Mouse (Mus musculus) A20 (cell line): ENCODE data around the gene Cyth1.

Experiments used
- DNase-seq: peaks from one replicate; pipeline ENCODE4 v3.0.0-alpha.2; 2011; ENCODE audit warnings: low read depth, low spot score

Gene Cyth1

GRCm38 (mm10) chr11:118200834-118201830, 47.3 kb downstream of the Cyth1 start:
- no peak for DNase-seq

- no peak for DNase-seq
Observed at GRCm38 (mm10) chr11:118198296-118198600, 50.1 kb downstream of the Cyth1 start.

GRCm38 (mm10) chr11:118197508-118198295, 50.7 kb downstream of the Cyth1 start:
- no peak for DNase-seq

GRCm38 (mm10) chr11:118196824-118197388, 51.5 kb downstream of the Cyth1 start:
- no peak for DNase-seq

GRCm38 (mm10) chr11:118193390-118194147, 54.8 kb downstream of the Cyth1 start:
- no peak for DNase-seq

- DNase-seq: no peak
Observed at GRCm38 (mm10) chr11:118192973-118193372, 55.4 kb downstream of the Cyth1 start.

- no peak for DNase-seq
Observed at GRCm38 (mm10) chr11:118182768-118183167, 65.6 kb downstream of the Cyth1 start.

- no peak for DNase-seq
Observed at GRCm38 (mm10) chr11:118182353-118182752, 66.0 kb downstream of the Cyth1 start.

- DNase-seq: no peak
Observed at GRCm38 (mm10) chr11:118180199-118180598, 68.2 kb downstream of the Cyth1 start.

- no peak for DNase-seq
Observed at GRCm38 (mm10) chr11:118178236-118178635, 70.2 kb downstream of the Cyth1 start.

GRCm38 (mm10) chr11:118174752-118175151, 73.6 kb downstream of the Cyth1 start:
- no peak for DNase-seq

- no peak for DNase-seq
Observed at GRCm38 (mm10) chr11:118172768-118173167, 75.6 kb downstream of the Cyth1 start.

- no peak for DNase-seq
Observed at GRCm38 (mm10) chr11:118170333-118170732, 78.1 kb downstream of the Cyth1 start.

- DNase-seq: no peak
Observed at GRCm38 (mm10) chr11:118168714-118169113, 79.7 kb downstream of the Cyth1 start.

- no peak for DNase-seq
Observed at GRCm38 (mm10) chr11:118166626-118167025, 81.8 kb downstream of the Cyth1 start.

- no peak for DNase-seq
Observed at GRCm38 (mm10) chr11:118165681-118166080, 82.7 kb downstream of the Cyth1 start.

- no peak for DNase-seq
Observed at GRCm38 (mm10) chr11:118164566-118164965, 83.8 kb downstream of the Cyth1 start.

- no peak for DNase-seq
Observed at GRCm38 (mm10) chr11:118162245-118162644, 86.1 kb downstream of the Cyth1 start.

- no peak for DNase-seq
Observed at GRCm38 (mm10) chr11:118161240-118161639, 87.2 kb downstream of the Cyth1 start.

GRCm38 (mm10) chr11:118160763-118161162, 87.6 kb downstream of the Cyth1 start:
- DNase-seq: no peak

- no peak for DNase-seq
Observed at GRCm38 (mm10) chr11:118158753-118159152, 89.6 kb downstream of the Cyth1 start.
